Mouse (Mus musculus): ENCODE measurements at regions not wholly inside any gene's neighbourhood (a gene's known extent, or its start where the extent isn't known, plus 50 kb on each side); places are given as distances from the start of the nearest gene placed in this dataset.

DNA sequence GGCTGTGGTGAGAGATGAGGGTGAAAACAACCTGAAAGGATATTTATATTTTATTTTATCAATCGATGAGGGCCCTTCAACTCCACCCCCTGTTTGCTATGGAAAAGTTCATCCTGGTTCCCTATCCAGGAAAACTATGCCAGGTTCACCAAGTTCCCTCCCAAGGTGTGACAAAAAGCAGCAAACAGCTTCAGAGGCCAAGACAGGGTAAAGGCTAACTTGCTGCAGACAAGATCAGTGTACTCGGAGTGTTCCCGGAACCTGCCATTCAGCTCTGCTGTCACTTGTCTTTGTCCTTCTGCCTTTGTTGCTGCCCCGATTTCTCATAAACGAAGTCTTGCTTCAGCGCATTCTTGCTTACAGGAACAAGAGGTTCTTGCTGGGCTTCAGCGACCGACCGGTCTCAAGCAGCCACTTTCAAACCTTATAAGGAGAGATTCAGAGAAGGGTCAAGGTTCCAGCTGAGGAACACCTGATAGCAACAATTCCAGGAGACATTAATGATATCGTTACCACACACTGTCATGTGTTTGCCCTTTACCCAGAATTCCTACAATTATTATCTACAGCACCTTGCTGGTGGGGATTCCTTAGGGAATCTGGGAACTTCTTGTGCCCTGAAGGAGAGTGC, 151.5 kb downstream of the Pfkfb3 start:
- TF ChIP-seq CTCF (IDR thresholded peaks at IDR 0.05; ENCODE audit: borderline replicate concordance, extremely low read depth, insufficient read depth, insufficient read length) (no peak), POLR2A (IDR thresholded peaks at IDR 0.05; ENCODE audit: borderline replicate concordance, extremely low read depth, insufficient read depth, insufficient read length, poor library complexity, severe bottlenecking) (no peak)
